Mouse (Mus musculus): ENCODE data around the gene Cnst.

Cnst gene

GRCm38 (mm10) chr1:179645101-179645979 is 99.2 kb downstream of the Cnst start:
- peak; percentile 82 to 90 for DNase-seq (ENCODE audit: low spot score in 2 of 2)

- DNase-seq (ENCODE audit: low spot score in 2 of 2) = no peak
Measured at GRCm38 (mm10) chr1:179645980-179646268, 99.8 kb downstream of the Cnst start.

GRCm38 (mm10) chr1:179648678-179649077 is 102.5 kb downstream of the Cnst start:
- DNase-seq (ENCODE audit: low spot score in 2 of 2) = peak in 1 of 2 experiments; percentile 16

- DNase-seq (ENCODE audit: low spot score in 2 of 2) = peak in 1 of 2 experiments; percentile 5
Measured at GRCm38 (mm10) chr1:179649324-179649723, 103.2 kb downstream of the Cnst start.

- DNase-seq (ENCODE audit: low spot score in 2 of 2) = no peak
Measured at GRCm38 (mm10) chr1:179650284-179650683, 104.1 kb downstream of the Cnst start.

GRCm38 (mm10) chr1:179651224-179651623 is 105.1 kb downstream of the Cnst start:
- peak; percentile 22 to 40 for DNase-seq (ENCODE audit: low spot score in 2 of 2)

- no peak for DNase-seq (ENCODE audit: low spot score in 2 of 2)
Measured at GRCm38 (mm10) chr1:179663065-179663464, 116.9 kb downstream of the Cnst start.

GRCm38 (mm10) chr1:179664309-179664930 is 118.2 kb downstream of the Cnst start:
- DNase-seq (ENCODE audit: low spot score in 2 of 2) = no peak

GRCm38 (mm10) chr1:179666971-179667370 is 120.8 kb downstream of the Cnst start:
- DNase-seq (ENCODE audit: low spot score in 2 of 2) = no peak

GRCm38 (mm10) chr1:179667450-179667849 is 121.3 kb downstream of the Cnst start:
- no peak for DNase-seq (ENCODE audit: low spot score in 2 of 2)

GRCm38 (mm10) chr1:179668013-179668805 is 122.0 kb downstream of the Cnst start, which contains the start of gene Sccpdh:
Gene Sccpdh (plus strand): TSS chr1:179668210.
- peak; percentile 88 for DNase-seq (ENCODE audit: low spot score in 2 of 2)

GRCm38 (mm10) chr1:179668836-179669537 is 122.8 kb downstream of the Cnst start:
- no peak for DNase-seq (ENCODE audit: low spot score in 2 of 2)

GRCm38 (mm10) chr1:179674355-179674754 is 128.2 kb downstream of the Cnst start:
- DNase-seq (ENCODE audit: low spot score in 2 of 2) = no peak

GRCm38 (mm10) chr1:179677031-179677430 is 130.9 kb downstream of the Cnst start:
- no peak for DNase-seq (ENCODE audit: low spot score in 2 of 2)
